Mouse (Mus musculus) stomach, postnatal 0 days (tissue): ENCODE data around the gene Rtn2. TPM values are rescaled to one million over a fixed set of nuclear protein-coding genes. Genes with fewer than 3 reads are reported as not detected.

Experiments
- ATAC-seq: fragments of 200-750 bp; cut with Nextera tagmentation; 2 replicates; pipeline ENCODE4 v1.8.0; 2017; ENCODE audit not compliant: low FRiP score, low TSS enrichment
- DNase-seq: peaks from one replicate; pipeline ENCODE4 v3.0.0-alpha.2; 2016; ENCODE audit warnings: low spot score
- H3K27ac ChIP-seq: fragments of 300-500 bp; sonication (generic); replicated peaks from 2 replicates; pipeline ENCODE4 v1.5.1; 2014; ENCODE audit warnings: mild to moderate bottlenecking, control low read depth
- H3K27me3 ChIP-seq: fragments of 300-500 bp; sonication (generic); 2 replicates; pipeline ENCODE4 v1.6.1; 2014; ENCODE audit warnings: low read length; ENCODE audit not compliant: control insufficient read depth, insufficient read depth
- H3K36me3 ChIP-seq: fragments of 300-500 bp; sonication (generic); 2 replicates; pipeline ENCODE4 v1.6.1; 2014; ENCODE audit warnings: low read length, mixed read lengths; ENCODE audit not compliant: control insufficient read depth, insufficient read depth
- H3K4me1 ChIP-seq: fragments of 300-500 bp; sonication (generic); replicated peaks from 2 replicates; pipeline ENCODE4 v1.6.1; 2014; ENCODE audit warnings: antibody characterized with exemption; ENCODE audit not compliant: control insufficient read depth, insufficient read depth
- H3K4me2 ChIP-seq: fragments of 300-500 bp; sonication (generic); replicated peaks from 2 replicates; pipeline ENCODE4 v1.6.1; 2014; ENCODE audit warnings: low read depth, mild to moderate bottlenecking, control low read depth, moderate library complexity
- H3K4me3 ChIP-seq: fragments of 300-500 bp; sonication (generic); 2 replicates; pipeline ENCODE4 v1.5.1; 2014; ENCODE audit warnings: low read depth, low read length, control low read depth
- H3K9ac ChIP-seq: fragments of 300-500 bp; sonication (generic); 2 replicates; pipeline ENCODE4 v1.6.1; 2014; ENCODE audit warnings: mild to moderate bottlenecking, low read length, control low read depth, mixed read lengths
- H3K9me3 ChIP-seq: fragments of 300-500 bp; sonication (generic); 2 replicates; pipeline ENCODE4 v1.6.1; 2016; ENCODE audit warnings: low read length; ENCODE audit not compliant: control insufficient read depth
- CTCF ChIP-seq: IDR thresholded peaks from 2 replicates; pipeline ENCODE4 v1.5.1; 2016; ENCODE audit warnings: antibody characterized with exemption, low read depth, mild to moderate bottlenecking, moderate library complexity
- EP300 ChIP-seq: optimal IDR thresholded peaks from 2 replicates; pipeline ENCODE3; 2016; ENCODE audit warnings: antibody characterized with exemption
- WGBS: fragments of 180-500 bp; shearing (Covaris S2); extraction: QIAGEN DNeasy Blood & Tissue Kit; methylation state at CpG from one replicate; pipeline ENCODE4 v1.1.7; 2014; 5-methylcytosine and 5-hydroxymethylcytosine counted together
- polyA plus RNA-seq: library from polyadenylated mRNA; unstranded; fragments of >200 nt; fragmentation: Nextera tagmentation; extraction: Ambion mirVana; gene quantifications from 2 replicates; pipeline ENCODE4 v1.2.1, GENCODE M21; 2015

Gene Rtn2
- polyA plus RNA-seq, 1 experiment from 2014 or later = 10.1 TPM

GRCm38 (mm10) chr7:19327128-19327527 is 44.7 kb downstream of the Rtn2 start:
- Histone ChIP-seq H3K4me3 (peak overlapping the region; percentile 37), H3K36me3 (no peaks in the 10 kb centered on the region), H3K9ac (peak overlapping the region; percentile 53), H3K4me1 (peaks cover 3% of the 10 kb centered on the region; the same call in 1 of the 2 replicates), H3K27ac (peak overlapping the region; percentile 89), H3K4me2 (peak overlapping the region; percentile 73), H3K9me3 (no peaks in the 10 kb centered on the region), H3K27me3 (no peaks in the 10 kb centered on the region)
- ATAC-seq (peak; percentile 85), DNase-seq (peak; percentile 91)
- under 1% methylated on average over 22 of the region's 22 CpGs for WGBS
- TF ChIP-seq CTCF (peak; percentile 14; the same call in 1 of the 2 replicates), EP300 (no peak)

GRCm38 (mm10) chr7:19327782-19328181 is 45.4 kb downstream of the Rtn2 start:
- Histone ChIP-seq H3K36me3 (no peaks in the 10 kb centered on the region), H3K4me1 (peaks cover 3% of the 10 kb centered on the region; the same call in 1 of the 2 replicates), H3K27ac (peak overlapping the region; percentile 37; the same call in 1 of the 2 replicates), H3K4me2 (peak overlapping the region; percentile 73; the same call in 1 of the 2 replicates), H3K4me3 (no peak overlapping the region), H3K27me3 (no peaks in the 10 kb centered on the region), H3K9ac (no peak overlapping the region), H3K9me3 (no peaks in the 10 kb centered on the region)
- TF ChIP-seq EP300 (no peak), CTCF (no peak)
- ATAC-seq (no peak), DNase-seq (no peak)
- WGBS = 72% methylated on average over 5 of the region's 5 CpGs

- ATAC-seq = no peak
- H3K4me1 ChIP-seq = peaks cover 3% of the 10 kb centered on the region; the same call in 1 of the 2 replicates
- DNase-seq = no peak
- no peaks in the 10 kb centered on the region for H3K9me3 ChIP-seq
- no peak overlapping the region for H3K9ac ChIP-seq
- H3K36me3 ChIP-seq = no peaks in the 10 kb centered on the region
- H3K27ac ChIP-seq = no peak overlapping the region
- no peak overlapping the region for H3K4me3 ChIP-seq
- no peaks in the 10 kb centered on the region for H3K27me3 ChIP-seq
- no peak overlapping the region for H3K4me2 ChIP-seq
- TF ChIP-seq EP300 (no peak), CTCF (peak; percentile 59)
These were observed 46.0 kb downstream of the Rtn2 start for GRCm38 (mm10) chr7:19328425-19328824.

- 71% methylated on average over 2 of the region's 2 CpGs for WGBS
- no peak overlapping the region for H3K4me3 ChIP-seq
- no peaks in the 10 kb centered on the region for H3K4me1 ChIP-seq
- no peak overlapping the region for H3K27ac ChIP-seq
- H3K4me2 ChIP-seq = no peak overlapping the region
- H3K9me3 ChIP-seq = no peaks in the 10 kb centered on the region
- no peaks in the 10 kb centered on the region for H3K27me3 ChIP-seq
- no peak overlapping the region for H3K9ac ChIP-seq
- TF ChIP-seq EP300 = no peak
- TF ChIP-seq CTCF = no peak
- DNase-seq = no peak
- no peaks in the 10 kb centered on the region for H3K36me3 ChIP-seq
- no peak for ATAC-seq
These were observed 49.5 kb downstream of the Rtn2 start for GRCm38 (mm10) chr7:19331910-19332309.

- DNase-seq (peak; percentile 76), ATAC-seq (peak; percentile 62)
- no peaks in the 10 kb centered on the region for H3K9me3 ChIP-seq
- no peaks in the 10 kb centered on the region for H3K4me1 ChIP-seq
- H3K36me3 ChIP-seq = no peaks in the 10 kb centered on the region
- H3K9ac ChIP-seq = peak overlapping the region; percentile 74
- no peaks in the 10 kb centered on the region for H3K27me3 ChIP-seq
- WGBS = under 1% methylated on average over 52 of the region's 52 CpGs
- peak overlapping the region; percentile 77 for H3K4me2 ChIP-seq
- TF ChIP-seq EP300 (no peak), CTCF (no peak)
- H3K27ac ChIP-seq = peak overlapping the region; percentile 67
- peak overlapping the region; percentile 55 for H3K4me3 ChIP-seq
These were observed 50.4 kb downstream of the Rtn2 start for GRCm38 (mm10) chr7:19332709-19333352.

- H3K27ac ChIP-seq = no peak overlapping the region
- no peak for ATAC-seq
- no peaks in the 10 kb centered on the region for H3K9me3 ChIP-seq
- no peak for TF ChIP-seq EP300
- no peak for TF ChIP-seq CTCF
- no peak overlapping the region for H3K4me2 ChIP-seq
- no peak overlapping the region for H3K4me3 ChIP-seq
- no peaks in the 10 kb centered on the region for H3K27me3 ChIP-seq
- no peaks in the 10 kb centered on the region for H3K4me1 ChIP-seq
- no peak overlapping the region for H3K9ac ChIP-seq
- DNase-seq = no peak
- H3K36me3 ChIP-seq = no peaks in the 10 kb centered on the region
- 44% methylated on average over 3 of the region's 3 CpGs for WGBS
These were observed 53.2 kb downstream of the Rtn2 start for GRCm38 (mm10) chr7:19335583-19335982.
